Mouse (Mus musculus): Measurements from ENCODE around the gene Osbpl10.

Gene Osbpl10

DNA sequence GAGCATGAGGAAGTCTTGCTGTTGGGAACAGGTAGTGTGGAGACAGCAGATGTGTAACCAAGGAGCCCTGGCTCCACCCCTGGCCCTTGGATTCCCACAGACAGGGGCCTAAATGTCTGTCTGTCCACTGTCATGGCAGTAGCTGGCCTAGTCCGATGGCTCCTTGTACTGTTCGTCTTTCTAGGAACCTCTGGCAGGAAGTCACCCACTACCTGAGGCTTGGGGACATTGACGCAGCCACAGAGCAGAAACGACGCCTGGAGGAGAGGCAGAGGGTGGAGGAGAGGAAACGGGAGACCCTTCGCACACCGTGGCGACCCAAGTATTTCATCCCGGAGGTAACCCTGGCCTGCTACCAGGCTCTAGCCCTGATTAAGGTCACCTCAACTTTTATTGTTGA is 251.3 kb downstream of the Osbpl10 start:
- no peak for DNase-seq

DNA sequence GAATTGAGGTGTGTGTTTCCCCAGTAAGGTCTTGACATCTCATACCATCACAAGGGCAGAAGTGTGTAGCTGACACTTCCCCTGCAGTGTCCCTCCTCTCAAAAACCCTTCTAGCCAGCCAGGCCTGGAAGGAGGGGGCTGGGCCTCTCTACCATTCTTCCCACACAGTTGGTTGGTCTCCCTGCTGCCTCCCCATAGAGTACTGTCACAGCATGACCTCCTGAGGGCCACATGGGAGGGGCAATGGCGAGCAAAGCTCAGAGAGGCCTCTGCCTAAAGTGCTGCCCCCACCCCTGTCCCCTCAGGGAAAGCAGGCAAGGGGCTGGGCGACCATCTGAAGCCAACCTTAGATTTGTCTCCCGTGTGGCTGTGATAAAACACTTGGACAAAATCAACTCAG is 251.8 kb downstream of the Osbpl10 start:
- no peak for DNase-seq

GRCm38 (mm10) chr9:115231476-115231875 is 253.1 kb downstream of the Osbpl10 start:
- no peak for DNase-seq

- peak in 1 of 2 experiments; percentile 12 for DNase-seq
Observed at GRCm38 (mm10) chr9:115233721-115234120, 255.4 kb downstream of the Osbpl10 start.

- DNase-seq, result no peak
Observed at GRCm38 (mm10) chr9:115234561-115234960, 256.2 kb downstream of the Osbpl10 start.

- no peak for DNase-seq
Observed at GRCm38 (mm10) chr9:115236352-115236841, 258.0 kb downstream of the Osbpl10 start.

GRCm38 (mm10) chr9:115237943-115238342 is 259.6 kb downstream of the Osbpl10 start:
- DNase-seq, result no peak

DNA sequence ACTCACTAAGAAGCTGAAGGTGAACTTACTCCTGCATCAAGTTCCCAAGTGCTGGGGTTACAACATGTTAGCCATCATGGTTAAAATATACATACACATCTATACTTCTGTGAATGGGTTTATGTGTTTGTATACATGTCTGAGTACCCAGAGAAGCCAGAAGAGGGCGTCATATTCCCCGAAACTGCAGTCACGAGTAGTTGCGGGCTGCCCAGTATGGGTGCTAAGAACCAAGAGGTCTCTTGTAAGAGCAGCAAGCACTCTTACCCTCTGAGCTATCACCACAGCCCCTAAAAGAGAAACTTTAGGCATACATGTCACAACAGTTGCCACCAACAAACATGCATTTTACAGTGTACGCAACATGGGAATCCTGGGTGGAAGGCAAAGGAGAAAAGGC is 261.5 kb downstream of the Osbpl10 start:
- no peak for DNase-seq

GRCm38 (mm10) chr9:115243630-115244029 is 265.3 kb downstream of the Osbpl10 start:
- no peak for DNase-seq

GRCm38 (mm10) chr9:115245092-115245491 is 266.7 kb downstream of the Osbpl10 start:
- no peak for DNase-seq

DNA sequence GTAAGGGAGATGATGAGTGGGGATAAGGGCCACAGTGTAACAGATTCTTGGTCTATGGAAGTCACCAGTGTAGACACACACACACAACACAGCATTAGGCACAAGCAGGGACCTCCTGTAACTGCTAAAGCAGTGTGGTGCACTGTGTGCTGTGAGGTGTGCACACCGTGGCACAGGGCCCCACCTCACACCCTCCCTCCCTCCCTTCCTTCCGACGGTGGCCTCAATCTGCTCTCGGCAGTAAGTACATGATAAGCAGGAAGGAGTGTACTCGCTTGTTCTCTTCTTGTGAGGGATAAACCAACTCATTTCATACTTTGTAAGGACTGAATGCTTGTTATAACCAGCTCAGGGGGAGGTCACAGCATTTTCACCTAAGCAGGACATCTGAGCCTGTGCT is 270.8 kb downstream of the Osbpl10 start:
- no peak for DNase-seq

DNA sequence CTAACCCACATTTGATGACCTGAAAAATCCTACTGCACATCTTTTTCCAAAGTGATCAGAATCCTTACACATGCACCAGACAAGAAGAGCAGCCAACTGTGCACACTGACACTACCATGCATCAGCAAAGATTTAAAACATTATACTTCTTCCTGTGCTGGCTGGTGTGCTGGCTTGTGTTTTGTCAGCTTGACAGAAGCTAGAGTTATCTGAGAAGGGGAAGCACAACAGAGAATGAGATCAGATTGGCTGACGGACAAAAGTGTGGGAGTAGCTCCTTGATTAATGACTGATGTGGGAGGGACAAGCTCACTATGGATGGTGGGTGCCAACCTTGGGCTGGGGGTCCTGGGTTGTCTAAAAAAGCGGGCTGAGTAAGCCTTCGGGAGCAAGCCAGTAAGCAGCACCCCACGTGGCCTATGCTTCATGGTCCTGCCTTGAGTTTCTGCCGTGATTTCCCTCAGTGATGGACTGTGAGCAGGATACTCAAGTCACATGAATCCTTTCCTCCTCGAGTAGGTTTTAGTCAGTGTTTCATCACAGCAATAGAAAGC is 279.4 kb downstream of the Osbpl10 start:
- no peak for DNase-seq

GRCm38 (mm10) chr9:115259866-115260265 is 281.5 kb downstream of the Osbpl10 start:
- DNase-seq, result no peak

DNA sequence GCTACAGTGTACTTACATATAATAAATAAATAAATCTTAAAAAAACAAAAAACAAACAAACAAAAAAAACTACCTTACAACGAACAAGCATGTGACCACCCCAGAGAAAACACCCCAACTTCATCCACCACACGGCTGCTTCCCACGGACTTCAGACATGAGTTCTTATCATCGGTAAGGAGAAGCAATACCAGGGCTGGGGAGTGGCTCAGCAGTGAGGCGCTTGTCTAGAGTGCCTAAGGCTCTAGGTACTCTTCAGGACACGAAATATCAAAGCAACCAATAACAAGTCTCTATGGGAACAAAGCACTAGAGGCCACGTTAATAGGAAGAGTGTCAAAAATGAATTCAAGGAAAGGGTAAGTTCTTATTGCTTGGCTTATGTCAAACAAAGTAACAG is 282.1 kb downstream of the Osbpl10 start:
- DNase-seq, result no peak

- peak in 1 of 2 experiments; percentile 19 for DNase-seq
Observed at GRCm38 (mm10) chr9:115261456-115261855, 283.1 kb downstream of the Osbpl10 start.

DNA sequence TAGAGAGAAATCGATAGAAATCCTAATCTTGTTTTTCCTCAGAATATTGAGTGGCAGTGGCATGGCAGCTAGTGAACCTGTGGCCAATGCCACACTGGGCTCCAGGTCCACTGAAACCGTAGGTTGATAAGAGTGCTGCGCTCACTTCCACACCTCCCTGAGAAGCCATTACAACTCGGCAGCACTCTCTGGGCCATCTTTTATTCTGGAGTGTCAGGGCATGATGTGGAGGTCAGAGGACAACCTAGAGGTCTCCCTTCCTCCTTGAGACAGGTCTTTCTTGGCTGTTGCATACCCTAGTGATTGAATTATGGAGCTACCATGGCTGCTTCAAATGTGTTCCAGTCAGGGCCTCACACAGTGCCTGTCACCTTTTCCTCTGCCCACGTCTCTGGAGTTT is 283.5 kb downstream of the Osbpl10 start:
- DNase-seq, result no peak

DNA sequence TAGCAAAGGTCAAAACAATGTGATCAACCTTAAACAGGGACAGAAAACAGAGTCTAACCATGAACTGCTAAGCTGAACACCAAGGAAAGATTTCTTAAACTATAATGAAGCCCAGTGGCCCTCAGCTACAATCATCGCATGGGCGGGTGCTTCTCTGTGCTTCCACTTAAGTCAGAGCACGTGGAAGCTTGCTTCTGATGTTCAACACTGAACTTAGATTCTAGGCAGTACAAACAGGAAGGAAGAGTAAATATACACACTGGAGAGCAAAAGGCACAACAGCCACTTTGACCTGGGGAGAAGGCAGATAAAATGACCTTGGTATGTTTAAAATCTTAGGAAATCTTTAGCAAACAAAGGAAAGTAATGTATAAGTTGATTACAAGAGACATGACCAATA is 293.2 kb downstream of the Osbpl10 start:
- no peak for DNase-seq

GRCm38 (mm10) chr9:115272451-115272850 is 294.1 kb downstream of the Osbpl10 start:
- DNase-seq, result peak in 1 of 2 experiments; percentile 16

DNA sequence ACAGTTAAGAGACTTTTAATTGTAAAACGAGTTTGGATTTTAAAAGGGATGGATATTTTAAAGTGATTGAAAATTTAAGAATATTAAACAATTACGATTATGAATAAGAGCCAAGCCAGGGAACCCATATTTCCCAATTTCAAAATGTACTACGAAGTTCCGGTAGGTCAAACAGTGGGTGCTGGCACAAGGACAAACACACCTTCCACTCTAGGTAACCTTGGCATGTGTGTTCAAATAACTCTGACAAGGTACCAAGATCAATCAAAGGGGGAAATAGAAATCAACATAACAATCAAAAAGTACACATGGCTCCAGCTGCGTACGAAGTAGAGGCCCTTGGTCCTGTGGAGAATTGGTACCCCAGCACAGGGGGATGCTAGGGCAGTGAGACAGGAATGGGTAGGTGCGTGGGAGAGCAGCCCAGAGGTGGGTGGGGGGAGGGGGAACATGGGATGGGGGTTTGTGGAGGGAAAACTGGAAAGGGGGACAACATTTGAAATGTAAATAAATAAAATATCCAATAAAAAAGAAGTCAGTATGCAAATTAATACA is 294.8 kb downstream of the Osbpl10 start:
- DNase-seq, result no peak

GRCm38 (mm10) chr9:115274806-115275205 is 296.4 kb downstream of the Osbpl10 start:
- DNase-seq, result no peak

DNA sequence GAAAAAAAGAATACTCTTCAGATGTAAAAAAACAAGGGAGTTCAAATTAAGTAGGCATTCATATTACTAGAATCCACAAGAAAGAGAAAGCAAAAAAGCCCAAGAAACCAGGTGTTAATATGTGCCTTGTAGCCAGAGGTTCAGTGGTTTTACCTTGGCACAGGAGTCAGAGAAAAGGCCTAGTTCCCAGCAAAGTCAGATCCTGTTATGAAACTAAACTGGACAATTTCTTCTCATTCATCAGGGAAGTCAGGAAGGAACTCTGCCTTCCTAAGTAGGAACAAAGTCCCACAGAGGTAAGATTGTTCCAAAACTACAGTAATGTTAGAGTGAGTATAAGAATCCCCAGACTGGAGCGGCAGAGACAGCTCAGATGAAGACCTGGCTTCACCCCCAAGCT is 300.3 kb downstream of the Osbpl10 start:
- no peak for DNase-seq
